Mouse (Mus musculus) small intestine, adult 2 months (tissue): ENCODE measurements around the gene Prdm16. TPM values are rescaled to one million over a fixed set of nuclear protein-coding genes. Genes with fewer than 3 reads are reported as not detected.
A peak's percentile ranks its signal among the peaks of the same experiment; 100 is the strongest.

Experiments
- H3K27ac ChIP-seq: fragments of 200-500 bp; 2 replicates; pipeline ENCODE4 v1.5.1; 2012; ENCODE audit warnings: low read depth, low read length, control low read depth, inconsistent platforms; ENCODE audit not compliant: insufficient read depth
- H3K27me3 ChIP-seq: fragments of 200-500 bp; 2 replicates; pipeline ENCODE4 v1.6.1; 2012; ENCODE audit warnings: mild to moderate bottlenecking, moderate library complexity, low read length, inconsistent platforms; ENCODE audit not compliant: control insufficient read depth, insufficient read depth
- H3K36me3 ChIP-seq: fragments of 200-500 bp; 2 replicates; pipeline ENCODE4 v1.6.1; 2012; ENCODE audit warnings: mild to moderate bottlenecking, low read length, control low read depth, inconsistent platforms; ENCODE audit not compliant: control insufficient read depth, insufficient read depth
- H3K4me1 ChIP-seq: fragments of 200-500 bp; 2 replicates; pipeline ENCODE4 v1.6.1; 2012; ENCODE audit warnings: low read length, inconsistent platforms, mixed read lengths; ENCODE audit not compliant: control insufficient read depth, insufficient read depth, insufficient read length
- H3K4me3 ChIP-seq: fragments of 200-500 bp; 2 replicates; pipeline ENCODE4 v1.5.1; 2012; ENCODE audit warnings: low read depth, mild to moderate bottlenecking, control low read depth, inconsistent platforms, low read length, moderate library complexity
- CTCF ChIP-seq: fragments of 200-500 bp; IDR thresholded peaks from 2 replicates; pipeline ENCODE4 v1.5.1; 2012; ENCODE audit warnings: low read depth, mild to moderate bottlenecking, control low read depth, inconsistent platforms, low read length, moderate library complexity, mixed read lengths; ENCODE audit not compliant: insufficient replicate concordance, insufficient read length; ENCODE audit errors: extremely low read depth
- POLR2A ChIP-seq: fragments of 200-500 bp; IDR thresholded peaks from 2 replicates; pipeline ENCODE4 v1.6.1; 2012; ENCODE audit warnings: low read depth, mild to moderate bottlenecking, control low read depth, inconsistent platforms, low read length, moderate library complexity
- WGBS: fragments of 180-500 bp; shearing (Covaris S2); methylation state at CpG from one replicate; pipeline ENCODE4 v1.1.7; 2018; 5-methylcytosine and 5-hydroxymethylcytosine counted together
- polyA plus RNA-seq: library from polyadenylated mRNA; depleted of rRNA; stranded (reverse); fragments of >200 nt; gene quantifications from 2 replicates; pipeline ENCODE4 v1.2.3, GENCODE M21; 2012

Gene Prdm16
- polyA plus RNA-seq, 1 experiment = 4.9 TPM

GRCm38 (mm10) chr4:154301466-154301881 lies 335.2 kb downstream of the Prdm16 start, which contains the start of gene Arhgef16:
Arhgef16 (minus strand) TSS chr4:154301676.
- H3K27ac ChIP-seq = peak within 1 kb of the TSS; percentile 82
- WGBS = 9% methylated on average over 7 of the region's 7 CpGs
- H3K4me1 ChIP-seq = peaks cover 11% of the 10 kb centered on the region; the same call in 1 of the 2 replicates
- H3K4me3 ChIP-seq = peak within 1 kb of the TSS; percentile 93
- H3K36me3 ChIP-seq = peaks cover 2% of the 10 kb centered on the region; the same call in 1 of the 2 replicates
- TF ChIP-seq POLR2A (no peak; the same call in 1 of the 2 replicates), CTCF (peak; percentile 87; the same call in 1 of the 2 replicates)
- no peaks in the 10 kb centered on the region for H3K27me3 ChIP-seq

- Histone ChIP-seq H3K36me3 (peaks cover 2% of the 10 kb centered on the region; the same call in 1 of the 2 replicates), H3K27ac (peak overlapping the region; percentile 98), H3K4me1 (peaks cover 11% of the 10 kb centered on the region; the same call in 1 of the 2 replicates), H3K4me3 (peak overlapping the region; percentile 93), H3K27me3 (no peaks in the 10 kb centered on the region)
- WGBS = 1% methylated on average over 66 of the region's 66 CpGs
- TF ChIP-seq POLR2A (peak; percentile 64; the same call in 1 of the 2 replicates), CTCF (no peak)
Observed at GRCm38 (mm10) chr4:154299541-154300271, 337.0 kb downstream of the Prdm16 start.

GRCm38 (mm10) chr4:154297761-154298160 lies 338.9 kb downstream of the Prdm16 start:
- TF ChIP-seq POLR2A = no peak
- TF ChIP-seq CTCF = no peak
- H3K27ac ChIP-seq = peak overlapping the region; percentile 98
- H3K27me3 ChIP-seq = no peaks in the 10 kb centered on the region
- H3K4me1 ChIP-seq = peaks cover 23% of the 10 kb centered on the region
- peak overlapping the region; percentile 93 for H3K4me3 ChIP-seq
- 10% methylated on average over 9 of the region's 9 CpGs for WGBS
- peaks cover 4% of the 10 kb centered on the region for H3K36me3 ChIP-seq

- Histone ChIP-seq H3K4me3 (peak overlapping the region; percentile 11), H3K27ac (peak overlapping the region; percentile 64), H3K36me3 (peaks cover 30% of the 10 kb centered on the region), H3K27me3 (no peaks in the 10 kb centered on the region), H3K4me1 (peaks cover 20% of the 10 kb centered on the region)
- TF ChIP-seq CTCF (no peak), POLR2A (no peak)
- 7% methylated on average over 8 of the region's 8 CpGs for WGBS
Observed at GRCm38 (mm10) chr4:154294262-154294731, 342.4 kb downstream of the Prdm16 start.

- Histone ChIP-seq H3K4me1 (peaks cover 20% of the 10 kb centered on the region), H3K36me3 (peaks cover 34% of the 10 kb centered on the region), H3K4me3 (no peak overlapping the region), H3K27ac (peak overlapping the region; percentile 46), H3K27me3 (no peaks in the 10 kb centered on the region)
- TF ChIP-seq CTCF = no peak
- no peak for TF ChIP-seq POLR2A
- WGBS = 29% methylated on average over 4 of the region's 4 CpGs
Observed at GRCm38 (mm10) chr4:154293735-154294201, 342.9 kb downstream of the Prdm16 start.

- no peak overlapping the region for H3K27ac ChIP-seq
- H3K4me1 ChIP-seq = no peaks in the 10 kb centered on the region; the same call in 1 of the 2 replicates
- TF ChIP-seq POLR2A = no peak
- H3K36me3 ChIP-seq = peaks cover 81% of the 10 kb centered on the region
- no peaks in the 10 kb centered on the region for H3K27me3 ChIP-seq
- no peak overlapping the region for H3K4me3 ChIP-seq
- 80% methylated on average over 7 of the region's 7 CpGs for WGBS
Observed at GRCm38 (mm10) chr4:154283671-154284070, 353.0 kb downstream of the Prdm16 start.

GRCm38 (mm10) chr4:154279481-154279880 lies 357.2 kb downstream of the Prdm16 start:
- TF ChIP-seq POLR2A = no peak
- TF ChIP-seq CTCF = no peak
- Histone ChIP-seq H3K4me3 (no peak overlapping the region), H3K36me3 (peaks cover 56% of the 10 kb centered on the region), H3K4me1 (no peaks in the 10 kb centered on the region; the same call in 1 of the 2 replicates), H3K27ac (no peak overlapping the region), H3K27me3 (no peaks in the 10 kb centered on the region)
- WGBS = 57% methylated on average over 9 of the region's 9 CpGs
